Mouse (Mus musculus) myocyte (in vitro differentiated cells): ENCODE measurements around the gene Tex12.

Experiments
- MAX ChIP-seq: IDR thresholded peaks from one replicate; pipeline ENCODE4 v1.6.1; 2011; ENCODE audit warnings: low read depth, mild to moderate bottlenecking, control low read depth
- POLR2AphosphoS2 ChIP-seq: IDR thresholded peaks from one replicate; pipeline ENCODE4 v1.6.1; 2011; ENCODE audit warnings: low read depth, control low read depth; ENCODE audit not compliant: insufficient read length
- USF1 ChIP-seq: IDR thresholded peaks from one replicate; pipeline ENCODE4 v1.6.1; 2011; ENCODE audit warnings: low read depth, mild to moderate bottlenecking, control low read depth, moderate library complexity

DNA sequence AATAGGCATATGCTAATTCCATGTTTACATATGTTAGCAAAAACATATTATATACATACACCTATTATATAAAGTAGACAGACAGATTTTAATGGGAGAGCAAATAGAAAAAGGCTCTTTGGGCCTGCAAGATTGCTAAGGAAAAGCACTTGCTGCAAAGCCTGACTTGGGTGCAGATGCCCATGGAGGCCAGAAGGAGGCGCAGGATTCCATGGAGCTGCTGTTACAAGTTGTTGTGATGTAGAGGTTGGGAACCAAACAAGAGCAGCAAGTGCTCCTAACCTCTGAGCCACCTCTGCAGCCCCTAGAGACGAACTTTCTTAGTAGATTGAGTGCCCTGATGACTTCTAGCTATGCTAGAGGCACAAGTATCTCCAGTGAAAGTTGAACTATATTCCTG lies 42.3 kb downstream of the Tex12 start:
- no peak for TF ChIP-seq USF1
- no peak for TF ChIP-seq MAX
- TF ChIP-seq POLR2AphosphoS2, result no peak
